In the genomic region with DNA sequence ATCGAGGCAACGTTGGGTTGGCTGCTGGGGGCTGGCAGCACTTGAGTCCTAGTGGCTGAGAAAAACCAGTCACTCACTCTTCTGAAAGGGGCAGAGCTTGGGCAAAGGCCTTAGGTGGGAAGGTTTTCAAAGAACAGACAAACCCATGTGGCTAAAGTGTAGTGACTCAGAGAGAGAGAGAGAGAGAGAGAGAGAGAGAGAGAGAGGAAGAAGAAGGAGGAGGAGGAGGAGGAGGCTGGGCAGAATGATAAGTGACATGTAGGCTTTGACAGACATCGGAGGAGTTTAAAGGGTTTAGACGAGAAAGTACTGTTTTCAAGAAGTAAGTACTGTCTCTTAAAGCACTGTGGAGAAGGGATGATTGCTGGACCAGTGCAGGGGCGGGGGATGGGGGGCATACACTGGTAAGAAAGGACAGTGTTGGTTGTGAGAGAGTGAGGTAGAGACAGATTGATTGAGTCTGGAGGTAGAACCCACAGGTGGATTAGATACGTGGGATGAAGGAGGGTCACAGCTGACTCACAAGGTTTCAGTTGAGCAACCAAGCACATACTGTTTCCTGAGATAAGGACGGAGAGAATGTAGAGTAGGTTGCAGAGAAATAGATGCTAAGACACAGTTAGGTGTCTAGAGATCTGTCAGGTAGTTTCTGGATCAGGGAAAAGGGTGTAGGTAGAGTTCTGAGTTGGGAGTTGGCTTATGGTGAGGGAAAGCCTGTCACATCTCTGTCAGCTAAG, we compare ENCODE assay signal across 23 mouse cellular contexts. TPM values are rescaled to one million over a fixed set of nuclear protein-coding genes. Genes with fewer than 3 reads are reported as not detected.
DNase-seq lines count a peak whose midpoint lies in the region; ATAC-seq and TF ChIP-seq lines count a peak whose summit lies in the region.
"Had no signal": no experiment of that assay in that cellular context is flagged by ENCODE, and none has a peak within 500 bp of the region (broad histone marks: within the 10 kb centered on the region; RNA-seq: fewer than 3 reads in every experiment).

No protein-coding gene starts in this region.

- 54% methylated on average over 7 of the region's 7 CpGs for WGBS in liver, embryonic 11.5 days
- WGBS in liver, embryonic 12.5 days (ENCODE audit: insufficient replicate concordance), result 37% methylated on average over 7 of the region's 7 CpGs
- WGBS in bone marrow, adult 2 months, result 44% methylated on average over 7 of the region's 7 CpGs
- 87% methylated on average over 7 of the region's 7 CpGs for WGBS in forebrain, embryonic 10.5 days

- H3K9me3 ChIP-seq in liver, embryonic 11.5 days (ENCODE audit: control insufficient read depth, low read length), result no peaks in the 10 kb centered on the region
- peaks cover 7% of the 10 kb centered on the region; the same call in 1 of the 2 replicates for H3K9me3 ChIP-seq in liver, embryonic 12.5 days (replicated peaks)
- H3K9me3 ChIP-seq in forebrain, embryonic 10.5 days, result no peaks in the 10 kb centered on the region; the same call in 1 of the 2 replicates
- H3K9me3 ChIP-seq: embryonic facial prominence, embryonic 12.5 days; embryonic facial prominence, embryonic 15.5 days; forebrain, embryonic 12.5 days; forebrain, embryonic 15.5 days had no signal

- no peak overlapping the region for H3K27ac ChIP-seq in liver, embryonic 11.5 days (ENCODE audit: low read depth, low read length)
- H3K27ac ChIP-seq in liver, embryonic 12.5 days, result no peak overlapping the region
- H3K27ac ChIP-seq in bone marrow, adult 2 months (ENCODE audit: control insufficient read depth, insufficient read depth, low read depth, low read length, poor library complexity), result peak overlapping the region; percentile 89
- no peak overlapping the region for H3K27ac ChIP-seq in forebrain, embryonic 10.5 days
- H3K27ac ChIP-seq: embryonic facial prominence, embryonic 12.5 days; embryonic facial prominence, embryonic 15.5 days; forebrain, embryonic 12.5 days; forebrain, embryonic 15.5 days; hindbrain, embryonic 12.5 days had no signal

- no peak for DNase-seq in liver, embryonic 11.5 days (ENCODE audit: low spot score)
- peak; percentile 24 for DNase-seq in A20 (ENCODE audit: low read depth, low spot score)
- peak; percentile 14 for DNase-seq in splenic B cell, adult 2 months (ENCODE audit: low read depth, low spot score)
- no peak for DNase-seq in heart, adult 18-20 months
- DNase-seq in urinary bladder, postnatal 36 days (ENCODE audit: low spot score in 2 of 2), result no peak
- DNase-seq in forebrain, embryonic 10.5 days (ENCODE audit: extremely low spot score, low spot score), result no peak
- DNase-seq: adrenal gland, adult 2 months; adrenal gland, postnatal 14 days; cerebellum, adult 18-20 months; cerebellum, adult 9-10 months; cerebellum, postnatal 14 days; gastrocnemius, postnatal 10 days; gastrocnemius, postnatal 36 days had no signal

- no peak for TF ChIP-seq POLR2A in bone marrow, adult 2 months (IDR thresholded peaks at IDR 0.05; ENCODE audit: borderline replicate concordance, control insufficient read depth, low read depth, low read length)

- H3K4me3 ChIP-seq in liver, embryonic 11.5 days (ENCODE audit: low read depth, low read length), result no peak overlapping the region
- H3K4me3 ChIP-seq in liver, embryonic 12.5 days, result no peak overlapping the region
- H3K4me3 ChIP-seq in bone marrow, adult 2 months (replicated peaks; ENCODE audit: control insufficient read depth, low read depth, low read length), result no peak overlapping the region
- H3K4me3 ChIP-seq in forebrain, embryonic 10.5 days, result no peak overlapping the region
- H3K4me3 ChIP-seq: embryonic facial prominence, embryonic 12.5 days; embryonic facial prominence, embryonic 15.5 days; forebrain, embryonic 12.5 days; forebrain, embryonic 15.5 days; hindbrain, embryonic 12.5 days had no signal

- peaks cover 4% of the 10 kb centered on the region; the same call in 1 of the 2 replicates for H3K4me1 ChIP-seq in liver, embryonic 11.5 days (replicated peaks; ENCODE audit: control insufficient read depth, insufficient read depth, low read length)
- H3K4me1 ChIP-seq in liver, embryonic 12.5 days, result peaks cover 14% of the 10 kb centered on the region; the same call in 1 of the 2 replicates
- peaks cover 6% of the 10 kb centered on the region for H3K4me1 ChIP-seq in bone marrow, adult 2 months (ENCODE audit: control insufficient read depth, insufficient read depth, low read length)
- no peaks in the 10 kb centered on the region for H3K4me1 ChIP-seq in forebrain, embryonic 10.5 days
- H3K4me1 ChIP-seq: embryonic facial prominence, embryonic 12.5 days; embryonic facial prominence, embryonic 15.5 days; forebrain, embryonic 12.5 days; forebrain, embryonic 15.5 days; hindbrain, embryonic 12.5 days had no signal

- H3K9ac ChIP-seq in liver, embryonic 11.5 days (ENCODE audit: low read depth, low read length), result no peak overlapping the region
- no peak overlapping the region for H3K9ac ChIP-seq in liver, embryonic 12.5 days
- H3K9ac ChIP-seq: embryonic facial prominence, embryonic 12.5 days; embryonic facial prominence, embryonic 15.5 days; forebrain, embryonic 12.5 days; forebrain, embryonic 15.5 days; hindbrain, embryonic 12.5 days had no signal

- no peaks in the 10 kb centered on the region for H3K27me3 ChIP-seq in liver, embryonic 11.5 days (replicated peaks; ENCODE audit: control insufficient read depth, insufficient read depth, low read length)
- H3K27me3 ChIP-seq in liver, embryonic 12.5 days (replicated peaks), result peaks cover under 1% of the 10 kb centered on the region; the same call in 1 of the 2 replicates
- no peaks in the 10 kb centered on the region for H3K27me3 ChIP-seq in splenic B cell, adult 2 months (ENCODE audit: control insufficient read depth, insufficient read depth, low read length, poor library complexity, severe bottlenecking)
- H3K27me3 ChIP-seq in forebrain, embryonic 10.5 days (ENCODE audit: poor library complexity, severe bottlenecking), result no peaks in the 10 kb centered on the region
- H3K27me3 ChIP-seq: embryonic facial prominence, embryonic 12.5 days; embryonic facial prominence, embryonic 15.5 days; forebrain, embryonic 12.5 days; forebrain, embryonic 15.5 days; hindbrain, embryonic 12.5 days had no signal

- H3K36me3 ChIP-seq in liver, embryonic 11.5 days (ENCODE audit: control insufficient read depth, insufficient read depth, low read length), result no peaks in the 10 kb centered on the region
- no peaks in the 10 kb centered on the region for H3K36me3 ChIP-seq in liver, embryonic 12.5 days
- no peaks in the 10 kb centered on the region for H3K36me3 ChIP-seq in splenic B cell, adult 2 months (ENCODE audit: control insufficient read depth, insufficient read depth, low read length, poor library complexity, severe bottlenecking)
- H3K36me3 ChIP-seq in forebrain, embryonic 10.5 days (replicated peaks), result no peaks in the 10 kb centered on the region
- H3K36me3 ChIP-seq: embryonic facial prominence, embryonic 12.5 days; embryonic facial prominence, embryonic 15.5 days; forebrain, embryonic 12.5 days; forebrain, embryonic 15.5 days; hindbrain, embryonic 12.5 days had no signal

- no peak overlapping the region for H3K4me2 ChIP-seq in liver, embryonic 11.5 days
- no peak overlapping the region for H3K4me2 ChIP-seq in liver, embryonic 12.5 days
- H3K4me2 ChIP-seq: embryonic facial prominence, embryonic 12.5 days; embryonic facial prominence, embryonic 15.5 days; forebrain, embryonic 12.5 days; forebrain, embryonic 15.5 days; heart, embryonic 11.5 days; hindbrain, embryonic 12.5 days had no signal

- ATAC-seq in liver, embryonic 11.5 days (replicated peaks; ENCODE audit: low FRiP score), result peak; percentile 33; the same call in 1 of the 2 replicates
- no peak for ATAC-seq in liver, embryonic 12.5 days
- ATAC-seq: forebrain, embryonic 15.5 days; hindbrain, embryonic 16.5 days; intestine, embryonic 16.5 days had no signal

- no peak for TF ChIP-seq CTCF in bone marrow, adult 2 months (IDR thresholded peaks at IDR 0.05; ENCODE audit: control insufficient read depth, insufficient read depth, low read length)

RNA-seq across cellular contexts. Expression of a gene that starts 10.7 kb away (rescaled TPM):
- polyA plus RNA-seq in liver, embryonic 11.5 days (2014; fragmentation: Nextera tagmentation; extraction: Ambion mirVana), result 8.1 and 8.3 TPM in 2 replicates
- polyA plus RNA-seq in liver, embryonic 12.5 days (2016; fragmentation: Nextera tagmentation; extraction: Ambion mirVana), result 3.3 and 3.5 TPM in 2 replicates
- 6.5 and 23.0 TPM in 2 replicates for polyA plus RNA-seq in bone marrow, adult 2 months (2011; ENCODE audit: insufficient read depth, insufficient read length, low replicate concordance, missing spikeins)
- 1 to 10 TPM; 6.9 to 7.1 TPM for total RNA-seq in heart, adult 18-20 months (2021)
- 10.1 and 12.7 TPM in 2 replicates for polyA plus RNA-seq in forebrain, embryonic 10.5 days (2016; fragmentation: Nextera tagmentation; extraction: Ambion mirVana)

RNA-seq across cellular contexts. Expression of a gene that starts 50.2 kb away (rescaled TPM):
- 14.9 and 16.8 TPM in 2 replicates for polyA plus RNA-seq in liver, embryonic 11.5 days (2014; fragmentation: Nextera tagmentation; extraction: Ambion mirVana)
- polyA plus RNA-seq in liver, embryonic 12.5 days (2016; fragmentation: Nextera tagmentation; extraction: Ambion mirVana), result 8.9 and 9.4 TPM in 2 replicates
- polyA plus RNA-seq in bone marrow, adult 2 months (2011; ENCODE audit: insufficient read depth, insufficient read length, low replicate concordance, missing spikeins), result 0.79 and 3.9 TPM in 2 replicates
- 10 to 100 TPM; 14.4 to 17.3 TPM for total RNA-seq in heart, adult 18-20 months (2021)
- polyA plus RNA-seq in forebrain, embryonic 10.5 days (2016; fragmentation: Nextera tagmentation; extraction: Ambion mirVana), result 33.9 and 35.5 TPM in 2 replicates

Comparison
In these comparisons a context has a peak if more than half of its experiments do, and no peak if none do; other contexts are left out.
1. DNase-seq: peak in A20 (single experiment) and splenic B cell, adult 2 months (single experiment); none in liver, embryonic 11.5 days (single experiment), heart, adult 18-20 months (0 of 2), urinary bladder, postnatal 36 days (0 of 2) and forebrain, embryonic 10.5 days (single experiment).